Mouse (Mus musculus) CH12.LX (cell line): Measurements from ENCODE around the gene Pygm. TPM values are rescaled to one million over a fixed set of nuclear protein-coding genes. Genes with fewer than 3 reads are reported as not detected.

ENCODE experiments used
- DNase-seq: peaks from one replicate; pipeline ENCODE4 v3.0.0-alpha.2; 2013; ENCODE audit errors: extremely low read depth
- H3K27ac ChIP-seq: 2 replicates; pipeline ENCODE4 v1.5.1; 2012; ENCODE audit warnings: low read depth, mild to moderate bottlenecking, control low read depth, moderate library complexity; ENCODE audit not compliant: insufficient read depth
- H3K27me3 ChIP-seq: replicated peaks from 2 replicates; pipeline ENCODE3; 2012; ENCODE audit warnings: inconsistent platforms
- H3K36me3 ChIP-seq, 2 experiments: replicated peaks in 1 of 2; 2 replicates each; pipeline versions ENCODE3 to v1.6.1; 2012; ENCODE audit warnings: inconsistent platforms in 1 of 2, low read length in 1 of 2, mild to moderate bottlenecking in 1 of 2, mixed read lengths in 1 of 2, moderate library complexity in 1 of 2; ENCODE audit not compliant: control insufficient read depth in 1 of 2, insufficient read depth in 1 of 2
- H3K4me1 ChIP-seq, 2 experiments: 2 replicates each; pipeline ENCODE4 v1.6.1; 2012; ENCODE audit warnings: inconsistent platforms in 1 of 2, moderate library complexity in 1 of 2; ENCODE audit not compliant: insufficient read depth in 2 of 2, control insufficient read depth in 1 of 2
- H3K4me2 ChIP-seq: 2 replicates; pipeline ENCODE4 v1.6.1; 2012; ENCODE audit warnings: low read depth, mild to moderate bottlenecking, control low read depth; ENCODE audit not compliant: poor library complexity, insufficient read depth, severe bottlenecking
- H3K4me3 ChIP-seq, 3 experiments: fragments of 150-350 bp in 1 of 3; sonication (generic) in 1 of 3; replicated peaks in 1 of 3; 2 replicates each; pipeline versions ENCODE3 to v1.5.1; 2011 to 2012; ENCODE audit warnings: low read depth in 2 of 3, low read length in 2 of 3, mild to moderate bottlenecking in 2 of 3, moderate library complexity in 2 of 3, control low read depth in 1 of 3, improper control_type of control experiment in 1 of 3, inconsistent platforms in 1 of 3, mixed read lengths in 1 of 3; ENCODE audit not compliant: poor library complexity in 1 of 3
- H3K79me2 ChIP-seq: replicated peaks from 2 replicates; pipeline ENCODE4 v1.6.1; 2012; ENCODE audit warnings: mild to moderate bottlenecking, moderate library complexity; ENCODE audit not compliant: control insufficient read depth, poor library complexity, insufficient read depth, severe bottlenecking; ENCODE audit errors: extremely low read depth
- H3K9ac ChIP-seq: 2 replicates; pipeline ENCODE4 v1.6.1; 2012; ENCODE audit warnings: low read depth, mild to moderate bottlenecking, control low read depth, moderate library complexity; ENCODE audit not compliant: insufficient read depth
- H3K9me3 ChIP-seq: replicated peaks from 2 replicates; pipeline ENCODE3; 2012; ENCODE audit warnings: low read length, inconsistent platforms, mixed read lengths
- CTCF ChIP-seq, 2 experiments: IDR thresholded peaks in 1 of 2; conservative IDR thresholded peaks in 1 of 2; 2 replicates each; pipeline ENCODE4 v1.5.1; 2011 to 2012; ENCODE audit warnings: low read depth in 2 of 2, low read length in 2 of 2, improper control_type of control experiment in 1 of 2, inconsistent platforms in 1 of 2, mild to moderate bottlenecking in 1 of 2, moderate library complexity in 1 of 2
- EP300 ChIP-seq: IDR thresholded peaks from 2 replicates; pipeline ENCODE4 v1.6.1; 2011; ENCODE audit warnings: low read length, improper control_type of control experiment
- GABPA ChIP-seq: IDR thresholded peaks from 2 replicates; pipeline ENCODE4 v1.6.1; 2012; ENCODE audit warnings: low read depth, low read length, improper control_type of control experiment, inconsistent platforms; ENCODE audit not compliant: insufficient replicate concordance
- HCFC1 ChIP-seq: IDR thresholded peaks from 2 replicates; pipeline ENCODE4 v1.6.1; 2012; ENCODE audit warnings: low read depth, mild to moderate bottlenecking, inconsistent platforms, low read length, improper control_type of control experiment
- IRF4 ChIP-seq: IDR thresholded peaks from 2 replicates; pipeline ENCODE4 v1.6.1; 2014; ENCODE audit warnings: low read depth, mild to moderate bottlenecking, inconsistent platforms, low read length, improper control_type of control experiment
- JUN ChIP-seq: IDR thresholded peaks from 2 replicates; pipeline ENCODE4 v1.6.1; 2011; ENCODE audit warnings: low read depth, mild to moderate bottlenecking, low read length, improper control_type of control experiment, moderate library complexity; ENCODE audit not compliant: insufficient read depth
- JUND ChIP-seq: conservative IDR thresholded peaks from 2 replicates; pipeline ENCODE4 v1.6.1; 2011; ENCODE audit warnings: low read depth, low read length, improper control_type of control experiment
- MAFK ChIP-seq: IDR thresholded peaks from 2 replicates; pipeline ENCODE4 v1.6.1; 2011; ENCODE audit warnings: low read length, improper control_type of control experiment; ENCODE audit not compliant: insufficient replicate concordance
- MAZ ChIP-seq: IDR thresholded peaks from 2 replicates; pipeline ENCODE4 v1.6.1; 2012; ENCODE audit warnings: low read depth, mild to moderate bottlenecking, inconsistent platforms, low read length, improper control_type of control experiment, moderate library complexity
- MXI1 ChIP-seq: IDR thresholded peaks from 2 replicates; pipeline ENCODE4 v1.6.1; 2011; ENCODE audit warnings: mild to moderate bottlenecking, low read depth, low read length, improper control_type of control experiment
- MYC ChIP-seq: IDR thresholded peaks from 2 replicates; pipeline ENCODE4 v1.6.1; 2011; ENCODE audit warnings: low read depth, mild to moderate bottlenecking, improper control_type of control experiment, low read length
- NRF1 ChIP-seq: IDR thresholded peaks from 2 replicates; pipeline ENCODE4 v1.6.1; 2014; ENCODE audit warnings: low read depth, mild to moderate bottlenecking, inconsistent platforms, low read length, improper control_type of control experiment, moderate library complexity
- PAX5 ChIP-seq: IDR thresholded peaks from 2 replicates; pipeline ENCODE4 v1.6.1; 2012; ENCODE audit warnings: low read length, inconsistent platforms, mixed read lengths
- SIN3A ChIP-seq: IDR thresholded peaks from 2 replicates; pipeline ENCODE4 v1.6.1; 2012; ENCODE audit warnings: low read length, improper control_type of control experiment, inconsistent platforms
- SMC3 ChIP-seq: IDR thresholded peaks from 2 replicates; pipeline ENCODE4 v1.6.1; 2011; ENCODE audit warnings: low read depth, low read length, improper control_type of control experiment
- TBP ChIP-seq: conservative IDR thresholded peaks from 2 replicates; pipeline ENCODE4 v1.6.1; 2011; ENCODE audit warnings: low read depth, low read length, improper control_type of control experiment
- TCF12 ChIP-seq: IDR thresholded peaks from 2 replicates; pipeline ENCODE4 v1.6.1; 2014; ENCODE audit warnings: low read depth, mild to moderate bottlenecking, inconsistent platforms, low read length, improper control_type of control experiment
- UBTF ChIP-seq: IDR thresholded peaks from 2 replicates; pipeline ENCODE4 v1.6.1; 2012; ENCODE audit warnings: low read depth, mild to moderate bottlenecking, inconsistent platforms, low read length, improper control_type of control experiment, moderate library complexity
- USF2 ChIP-seq: conservative IDR thresholded peaks from 2 replicates; pipeline ENCODE4 v1.6.1; 2011; ENCODE audit warnings: low read depth, low read length, improper control_type of control experiment
- ZC3H11A ChIP-seq: IDR thresholded peaks from 2 replicates; pipeline ENCODE4 v1.6.1; 2012; ENCODE audit warnings: low read depth, mild to moderate bottlenecking, inconsistent platforms, low read length, improper control_type of control experiment
- ZNF384 ChIP-seq: IDR thresholded peaks from 2 replicates; pipeline ENCODE4 v1.6.1; 2012; ENCODE audit warnings: low read depth, low read length, improper control_type of control experiment, inconsistent platforms
- dilution Hi-C: fragments of 300-500 bp; cut with MboI; formaldehyde crosslinking; loops from 2 replicates; pipeline ENCODE4 v1.14.3; 2020; ENCODE audit warnings: low sequenced_read_pairs; ENCODE audit not compliant: extremely low pct_unique_long_range_greater_than_20kb, extremely low pct_ligation_motif_present
- in situ Hi-C: fragments of 300-500 bp; cut with MboI; formaldehyde crosslinking; loops from 3 replicates; pipeline ENCODE4 v1.14.3; 2019; ENCODE audit warnings: low sequenced_read_pairs, low pct_ligation_motif_present, low pct_unique_long_range_greater_than_20kb, mixed read lengths
- polyA plus RNA-seq: library from polyadenylated mRNA; unstranded; fragments of >175 nt; gene quantifications from 2 replicates; pipeline ENCODE4 v1.2.1, GENCODE M21; 2012; ENCODE audit warnings: low read depth; ENCODE audit not compliant: insufficient read length
- total RNA-seq, 2 experiments: library from RNA; depleted of rRNA; stranded (reverse); fragments of 300-350 nt in 1 of 2; fragments of >200 nt in 1 of 2; gene quantifications; 2 replicates each; pipeline ENCODE4 v1.2.3; 2012 to 2014

Pygm gene
- total and polyA plus RNA-seq, 3 experiments: 0.32 to 2.0 (median 0.47) TPM

GRCm38 (mm10) chr19:6383470-6383869 lies 729 bp upstream of the Pygm start:
- no peaks in the 10 kb centered on the region for H3K9me3 ChIP-seq
- no peak overlapping the region for H3K4me3 ChIP-seq
- dilution Hi-C loops (no loop called here), in situ Hi-C loops (no loop called here)
- TF ChIP-seq HCFC1: no peak
- no peak for TF ChIP-seq MXI1
- no peak for TF ChIP-seq GABPA
- no peak for TF ChIP-seq MYC
- no peak for TF ChIP-seq NRF1
- no peaks in the 10 kb centered on the region for H3K27me3 ChIP-seq
- H3K9ac ChIP-seq: no peak overlapping the region
- peaks cover 0 to 15% of the 10 kb centered on the region in 2 experiments; a peak in 2 of 4 replicates for H3K4me1 ChIP-seq
- no peaks in the 10 kb centered on the region for H3K79me2 ChIP-seq
- no peak overlapping the region for H3K27ac ChIP-seq
- DNase-seq: no peak
- peaks cover 15 to 37% of the 10 kb centered on the region in 2 experiments for H3K36me3 ChIP-seq
- H3K4me2 ChIP-seq: no peak overlapping the region

GRCm38 (mm10) chr19:6384954-6385353 lies 755 bp downstream of the Pygm start:
- dilution Hi-C loops: no loop called here

GRCm38 (mm10) chr19:6385419-6385818 lies 1.2 kb downstream of the Pygm start:
- H3K9ac ChIP-seq: no peak overlapping the region
- H3K27ac ChIP-seq: no peak overlapping the region
- no peaks in the 10 kb centered on the region for H3K9me3 ChIP-seq
- H3K4me3 ChIP-seq: no peak overlapping the region
- peaks cover 9 to 12% of the 10 kb centered on the region in 2 experiments for H3K4me1 ChIP-seq
- no peaks in the 10 kb centered on the region for H3K27me3 ChIP-seq
- TF ChIP-seq CTCF (conservative IDR thresholded peaks at IDR 0.05 in 1 of 2, IDR thresholded peaks at IDR 0.05 in 1 of 2; ENCODE audit: low read depth in 2 of 2, low read length in 2 of 2): no peak
- TF ChIP-seq HCFC1: no peak
- TF ChIP-seq EP300: no peak
- TF ChIP-seq UBTF: no peak
- no peak for TF ChIP-seq PAX5
- TF ChIP-seq TBP: no peak
- no peak for TF ChIP-seq MAFK
- TF ChIP-seq JUN: no peak
- no peak for TF ChIP-seq MAZ
- TF ChIP-seq SMC3: no peak
- no peak for TF ChIP-seq USF2
- TF ChIP-seq SIN3A: no peak
- TF ChIP-seq NRF1: no peak
- TF ChIP-seq ZNF384: no peak
- TF ChIP-seq MXI1: no peak
- TF ChIP-seq, all 38 proteins: peak for 0
- in situ Hi-C loops: no loop called here
- dilution Hi-C loops: no loop called here
- Histone ChIP-seq H3K79me2 (no peaks in the 10 kb centered on the region), H3K36me3 (peaks cover under 1 to 40% of the 10 kb centered on the region in 2 experiments), H3K4me2 (no peak overlapping the region)
- no peak for DNase-seq

More at GRCm38 (mm10) chr19:6384954-6385353, 755 bp downstream of the Pygm start:
- in situ Hi-C loops: no loop called here
- H3K4me1 ChIP-seq: peaks cover 8 to 12% of the 10 kb centered on the region in 2 experiments
- no peaks in the 10 kb centered on the region for H3K27me3 ChIP-seq
- H3K36me3 ChIP-seq: peaks cover 3 to 38% of the 10 kb centered on the region in 2 experiments
- H3K9me3 ChIP-seq: no peaks in the 10 kb centered on the region
- no peaks in the 10 kb centered on the region for H3K79me2 ChIP-seq
- H3K4me3 ChIP-seq: no peak overlapping the region
- no peak overlapping the region for H3K4me2 ChIP-seq
- H3K9ac ChIP-seq: no peak overlapping the region
- no peak for DNase-seq
- TF ChIP-seq IRF4: no peak
- no peak for TF ChIP-seq HCFC1
- TF ChIP-seq MXI1: no peak
- no peak for TF ChIP-seq MAZ
- no peak for TF ChIP-seq ZC3H11A
- no peak for TF ChIP-seq JUND
- TF ChIP-seq TCF12: no peak
- no peak for TF ChIP-seq CTCF (conservative IDR thresholded peaks at IDR 0.05 in 1 of 2, IDR thresholded peaks at IDR 0.05 in 1 of 2; ENCODE audit: low read depth in 2 of 2, low read length in 2 of 2)
- no peak for TF ChIP-seq SMC3
- TF ChIP-seq, all 38 proteins: peak for 0
- H3K27ac ChIP-seq: no peak overlapping the region
